Mouse (Mus musculus) common myeloid progenitor, adult 5-6 weeks (primary cell): ENCODE results near the gene Col4a3bp. TPM values are rescaled to one million over a fixed set of nuclear protein-coding genes. Genes with fewer than 3 reads are reported as not detected.

ENCODE experiments used
- ATAC-seq: replicated peaks from 2 replicates; pipeline ENCODE4 v1.8.0; 2016; ENCODE audit warnings: low read depth, mild to moderate bottlenecking, moderate TSS enrichment, inconsistent platforms; ENCODE audit not compliant: poor library complexity, severe bottlenecking
- total RNA-seq: library from RNA; stranded (forward); fragments of 200-1000, 187-1606 nt; gene quantifications from 2 replicates; pipeline ENCODE4 v1.2.3, GENCODE M21; 2017

The Col4a3bp gene
- total RNA-seq, 1 experiment from 2014 or later: 47.7 TPM

GRCm38 (mm10) chr13:96536821-96537572 is 5.4 kb upstream of the Col4a3bp start:
- ATAC-seq: peak; percentile 42; the same call in 1 of the 2 replicates

DNA sequence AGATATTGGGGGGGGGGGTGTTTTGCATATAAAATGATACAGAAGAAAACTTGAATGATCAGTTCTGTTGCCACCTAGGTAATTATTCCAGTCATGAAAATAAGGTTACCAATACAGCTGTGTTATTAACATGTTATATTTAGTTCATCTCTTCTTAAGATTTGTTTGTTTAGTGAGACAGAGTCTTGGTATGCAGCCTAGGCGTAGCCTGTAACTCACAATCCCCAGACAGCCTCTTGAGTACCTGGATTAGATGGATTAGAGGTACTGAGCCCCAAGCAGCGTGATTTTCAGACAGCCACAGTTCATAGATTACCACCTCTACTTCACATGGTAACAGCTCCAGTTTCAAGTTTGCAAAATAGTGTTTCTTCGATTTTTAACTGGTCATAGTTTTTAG is 4.3 kb upstream of the Col4a3bp start:
- no peak for ATAC-seq

DNA sequence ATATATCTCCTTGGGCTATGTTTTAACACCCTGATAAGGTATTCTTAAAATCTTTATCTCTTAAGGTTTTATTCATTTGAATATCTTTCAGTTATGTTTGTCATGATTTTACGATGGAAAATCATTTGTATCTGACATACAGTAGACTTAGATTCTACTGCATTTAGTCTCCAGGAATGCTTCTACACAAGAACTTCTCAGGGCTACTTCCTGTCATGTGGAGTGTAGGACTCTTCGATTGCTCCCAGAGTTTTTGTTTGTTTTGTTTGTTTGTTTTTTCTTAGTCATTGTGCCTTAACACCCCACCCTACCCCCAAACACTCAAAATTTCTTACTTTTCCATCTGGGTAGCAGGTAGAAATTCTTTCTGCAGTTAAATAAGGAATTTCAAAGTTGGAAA is 1.0 kb upstream of the Col4a3bp start:
- no peak for ATAC-seq

- peak; percentile 10; the same call in 1 of the 2 replicates for ATAC-seq
These were observed 778 bp downstream of the Col4a3bp start for GRCm38 (mm10) chr13:96542901-96543891.

- ATAC-seq: no peak
These were observed 2.1 kb downstream of the Col4a3bp start for GRCm38 (mm10) chr13:96544506-96544905.

DNA sequence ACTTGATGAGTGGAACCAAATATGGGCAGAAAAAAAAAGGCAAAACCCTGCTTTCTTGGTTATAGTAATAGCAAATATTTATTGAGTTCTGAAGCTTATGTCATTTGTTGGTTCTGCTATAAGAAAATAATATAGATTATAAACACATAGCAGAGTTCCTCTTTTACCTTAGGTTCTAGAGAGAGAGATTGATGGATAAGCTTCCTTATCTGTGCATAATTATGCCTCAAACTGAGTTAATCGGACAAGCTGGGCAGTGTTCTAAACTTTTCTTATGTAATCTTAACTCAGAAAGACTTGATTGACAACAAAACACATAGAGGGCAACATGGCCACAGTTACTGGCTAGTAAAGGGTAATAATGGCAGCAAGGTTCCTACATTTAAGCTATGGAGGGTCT is 4.8 kb downstream of the Col4a3bp start:
- ATAC-seq: no peak

DNA sequence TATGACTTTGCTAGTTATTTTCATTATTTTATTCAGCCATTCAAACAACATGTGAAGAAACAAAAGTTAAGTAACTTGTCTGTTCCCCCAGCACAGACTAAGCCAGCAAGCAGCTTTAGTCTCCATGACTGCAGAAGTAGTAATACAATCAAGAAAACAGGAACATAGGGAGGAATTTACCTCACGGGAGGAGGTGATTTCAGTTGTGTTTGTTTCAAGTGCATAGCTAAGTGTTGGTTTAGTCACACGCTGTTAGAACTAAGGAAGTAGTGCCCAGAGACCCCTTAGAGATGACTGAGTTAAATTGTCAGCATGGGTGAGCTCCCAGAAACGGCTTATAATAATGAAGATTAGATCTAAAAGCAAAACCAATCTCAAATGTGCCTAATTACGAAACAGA is 5.5 kb downstream of the Col4a3bp start:
- ATAC-seq: peak; percentile 67

- no peak for ATAC-seq
These were observed 12.7 kb downstream of the Col4a3bp start for GRCm38 (mm10) chr13:96555099-96555498.

DNA sequence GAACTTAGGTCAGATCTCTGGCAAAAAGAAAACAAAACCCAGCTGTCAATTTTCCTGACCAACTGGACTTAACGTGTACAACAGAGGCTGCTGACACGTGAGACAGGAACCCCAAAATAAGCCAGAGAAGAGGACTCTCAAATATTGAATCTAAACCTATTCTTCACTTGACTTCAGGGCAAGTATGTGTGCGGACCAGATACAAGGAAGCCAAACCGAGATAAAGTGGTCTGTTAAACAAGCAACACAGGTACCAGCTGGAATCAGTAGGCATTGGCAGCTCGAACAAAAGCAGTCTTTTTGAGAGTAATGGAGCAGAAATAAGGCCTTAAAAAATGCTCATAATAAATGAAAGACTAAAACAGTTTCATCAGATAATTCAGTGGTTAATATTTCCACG is 25.6 kb downstream of the Col4a3bp start:
- ATAC-seq: no peak

- ATAC-seq: no peak
These were observed 28.0 kb downstream of the Col4a3bp start for GRCm38 (mm10) chr13:96570313-96571015.

DNA sequence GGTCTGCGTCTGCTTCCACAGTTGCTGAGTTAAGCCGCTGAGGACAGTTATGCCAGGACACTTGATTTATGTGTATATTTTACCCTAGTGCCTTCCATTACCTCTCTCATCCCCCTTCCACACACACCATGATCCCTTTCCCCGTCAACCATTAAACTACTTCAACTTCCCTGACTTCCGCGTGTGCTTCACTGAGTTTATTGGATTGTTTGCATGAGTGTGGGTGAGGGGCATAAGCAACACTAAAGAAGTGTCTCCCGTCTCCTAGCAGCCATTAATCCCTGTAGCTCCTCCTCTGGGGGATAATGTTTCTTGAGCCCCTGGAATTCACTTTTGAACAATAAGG is 28.6 kb downstream of the Col4a3bp start:
- ATAC-seq: no peak

DNA sequence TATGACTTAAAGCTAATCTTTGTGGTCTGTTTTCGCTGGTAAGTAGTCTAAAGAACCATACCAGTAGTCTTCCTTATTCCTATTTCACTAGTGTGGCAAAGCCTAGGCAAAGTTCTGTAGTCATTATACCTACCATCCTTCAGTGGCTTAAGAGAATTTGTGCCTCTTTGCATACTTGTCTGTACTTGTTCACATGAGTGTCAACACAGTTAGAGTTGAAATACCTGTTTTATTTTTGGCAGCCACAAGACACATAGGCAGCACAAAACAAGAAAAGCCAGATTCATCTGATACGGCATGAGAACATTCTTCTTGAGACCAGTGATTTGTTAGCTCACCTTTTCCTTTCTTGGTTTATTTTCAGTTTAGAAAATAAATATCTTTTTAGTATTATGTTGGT is 31.8 kb downstream of the Col4a3bp start:
- no peak for ATAC-seq

GRCm38 (mm10) chr13:96579104-96579503 is 36.7 kb downstream of the Col4a3bp start:
- peak; percentile 47; the same call in 1 of the 2 replicates for ATAC-seq

GRCm38 (mm10) chr13:96579979-96580378 is 37.6 kb downstream of the Col4a3bp start:
- no peak for ATAC-seq

DNA sequence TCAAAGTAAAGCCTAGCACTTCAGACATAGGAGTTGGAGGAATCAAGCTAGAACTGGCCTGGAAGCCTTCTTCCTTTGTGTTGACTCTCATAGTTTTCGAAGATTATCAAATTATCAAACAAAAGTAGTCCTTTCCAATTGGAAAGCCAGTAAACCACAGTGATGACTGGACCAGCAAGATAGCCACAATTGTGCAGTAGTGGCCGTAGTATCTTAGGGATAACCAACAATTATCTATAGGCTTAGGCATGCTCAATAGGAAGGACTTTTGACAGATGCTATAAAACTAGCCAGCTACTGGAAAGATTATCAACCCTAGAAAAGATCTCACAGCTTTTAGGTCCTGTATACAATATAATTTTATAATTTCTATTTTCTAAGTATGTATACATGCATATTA is 41.8 kb downstream of the Col4a3bp start:
- ATAC-seq: no peak

GRCm38 (mm10) chr13:96586540-96586939 is 44.1 kb downstream of the Col4a3bp start:
- ATAC-seq: no peak

DNA sequence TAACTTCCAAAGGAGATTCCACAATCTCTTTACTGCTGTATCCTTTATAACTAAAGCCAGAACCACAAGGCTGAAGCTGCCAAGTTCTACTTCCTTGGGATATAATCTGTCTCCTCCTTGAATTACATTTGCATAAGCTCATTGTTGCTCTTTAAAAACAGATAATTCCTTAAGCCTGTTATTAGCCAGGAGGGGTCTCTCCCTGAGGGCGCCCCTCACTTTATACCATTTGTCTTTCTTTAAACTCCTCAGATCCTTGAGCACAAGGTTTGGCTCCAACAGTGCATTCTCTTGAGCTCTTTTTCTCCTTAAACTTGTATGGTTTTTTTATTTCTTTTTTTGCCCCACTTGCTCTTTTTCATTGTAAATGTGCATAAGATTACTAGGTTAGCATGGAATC is 46.2 kb downstream of the Col4a3bp start:
- ATAC-seq: no peak

DNA sequence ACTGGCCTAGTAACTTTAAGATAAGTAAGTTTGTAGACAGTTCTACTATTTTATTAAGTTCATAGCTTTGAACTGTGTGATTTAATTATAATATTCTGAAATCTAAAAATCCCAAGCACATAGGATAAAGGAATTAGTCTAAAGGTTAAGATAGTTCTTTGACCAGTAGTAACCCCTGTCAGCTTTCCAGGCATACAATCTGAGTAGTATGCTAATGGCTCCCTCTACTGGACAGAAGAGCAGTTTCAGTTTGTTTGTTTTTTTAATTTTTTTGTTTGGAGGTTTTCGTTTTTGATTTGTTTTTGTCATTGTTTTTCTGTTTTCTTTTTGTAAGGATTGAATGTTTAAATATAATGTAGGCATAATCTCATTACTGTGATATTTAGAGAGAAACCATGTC is 51.2 kb downstream of the Col4a3bp start:
- ATAC-seq: peak; percentile 69

DNA sequence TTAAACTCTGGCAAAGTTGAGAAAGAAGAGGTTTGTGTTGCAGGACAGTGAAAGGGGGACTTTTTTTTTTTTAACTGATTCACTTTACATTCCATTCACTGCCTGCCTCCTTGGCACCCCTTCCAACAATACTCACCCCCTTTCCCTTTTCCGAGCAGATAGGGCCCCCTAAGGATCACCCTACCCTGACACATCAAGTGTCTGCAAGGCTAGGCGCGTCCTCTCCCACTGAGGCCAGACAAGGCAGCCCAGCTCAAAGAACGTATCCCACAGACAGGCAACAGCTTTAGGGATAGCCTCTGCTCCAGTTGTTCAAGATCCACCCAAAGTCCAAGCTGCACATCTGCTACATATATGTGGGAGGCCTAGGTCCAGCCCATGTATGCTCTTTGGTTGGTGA is 51.7 kb downstream of the Col4a3bp start:
- no peak for ATAC-seq

GRCm38 (mm10) chr13:96599182-96599581 is 56.8 kb downstream of the Col4a3bp start:
- no peak for ATAC-seq
